Mouse (Mus musculus) brain, adult 2 months (tissue): ENCODE data around the gene Adcy9.
A peak's percentile ranks its signal among the peaks of the same experiment; 100 is the strongest.

ENCODE experiments used
- DNase-seq: peaks from one replicate; pipeline ENCODE4 v3.0.0; 2011; ENCODE audit warnings: low read depth, low spot score

Gene Adcy9

GRCm38 (mm10) chr16:4418776-4419545, 1.3 kb downstream of the Adcy9 start:
- DNase-seq: no peak

GRCm38 (mm10) chr16:4418072-4418471, 2.2 kb downstream of the Adcy9 start:
- DNase-seq: peak; percentile 44

GRCm38 (mm10) chr16:4417455-4417854, 2.8 kb downstream of the Adcy9 start:
- no peak for DNase-seq

- DNase-seq: peak; percentile 59
These were observed 5.3 kb downstream of the Adcy9 start for GRCm38 (mm10) chr16:4414881-4415585.

GRCm38 (mm10) chr16:4413988-4414880, 6.1 kb downstream of the Adcy9 start:
- no peak for DNase-seq

- peak; percentile 39 for DNase-seq
These were observed 7.0 kb downstream of the Adcy9 start for GRCm38 (mm10) chr16:4413301-4413700.

GRCm38 (mm10) chr16:4412298-4412697, 8.0 kb downstream of the Adcy9 start:
- no peak for DNase-seq

- DNase-seq: no peak
These were observed 9.0 kb downstream of the Adcy9 start for GRCm38 (mm10) chr16:4411296-4411695.

GRCm38 (mm10) chr16:4407536-4407935, 12.8 kb downstream of the Adcy9 start:
- DNase-seq: no peak

- no peak for DNase-seq
These were observed 13.6 kb downstream of the Adcy9 start for GRCm38 (mm10) chr16:4406706-4407105.

- DNase-seq: no peak
These were observed 14.2 kb downstream of the Adcy9 start for GRCm38 (mm10) chr16:4406047-4406586.

GRCm38 (mm10) chr16:4404933-4405761, 15.2 kb downstream of the Adcy9 start:
- DNase-seq: peak; percentile 66

GRCm38 (mm10) chr16:4401109-4401508, 19.2 kb downstream of the Adcy9 start:
- DNase-seq: no peak

- DNase-seq: peak; percentile 58
These were observed 20.7 kb downstream of the Adcy9 start for GRCm38 (mm10) chr16:4399471-4400223.

GRCm38 (mm10) chr16:4398782-4399181, 21.5 kb downstream of the Adcy9 start:
- no peak for DNase-seq

GRCm38 (mm10) chr16:4397636-4398035, 22.7 kb downstream of the Adcy9 start:
- no peak for DNase-seq

GRCm38 (mm10) chr16:4395687-4396341, 24.5 kb downstream of the Adcy9 start:
- DNase-seq: peak; percentile 71

- DNase-seq: no peak
These were observed 25.2 kb downstream of the Adcy9 start for GRCm38 (mm10) chr16:4394991-4395590.

- peak; percentile 29 for DNase-seq
These were observed 36.7 kb downstream of the Adcy9 start for GRCm38 (mm10) chr16:4383473-4384038.
